Mouse (Mus musculus): ENCODE measurements around the gene Art4.

The Art4 gene

DNA sequence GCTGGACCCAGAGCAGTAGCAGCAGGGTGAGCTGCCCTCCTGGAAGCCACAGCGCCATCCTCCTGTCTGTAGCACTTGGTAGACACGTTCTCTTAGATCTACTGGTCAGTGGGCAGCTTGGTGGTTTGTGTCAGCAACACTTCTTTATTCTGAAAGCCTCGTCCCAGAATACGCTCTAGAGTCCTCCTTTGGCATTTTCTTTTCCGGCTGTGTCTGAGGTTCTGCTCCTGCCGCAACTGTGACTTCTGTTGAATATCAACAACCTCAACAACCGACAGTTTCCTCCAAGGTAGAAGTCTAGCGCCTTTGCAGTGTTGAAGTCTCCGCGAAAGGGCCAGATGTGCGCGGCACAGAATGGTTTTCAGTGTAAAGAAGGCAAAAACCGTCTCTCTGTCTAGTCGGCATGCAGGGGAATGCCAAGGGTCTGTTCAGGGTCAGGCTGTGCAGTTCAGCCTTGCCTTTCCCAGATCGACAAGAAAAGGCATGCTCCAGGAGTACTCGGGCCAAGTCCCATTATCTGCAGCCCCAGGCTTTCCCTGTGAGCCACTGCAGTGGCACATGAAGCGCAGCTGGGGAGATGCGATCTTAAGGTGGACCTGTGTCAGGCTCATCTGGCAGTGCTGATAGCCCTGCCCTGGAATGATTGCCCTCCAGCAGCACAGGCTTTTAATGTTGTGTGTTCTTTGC, at the start of gene Art4:
Gene Art4, minus strand, starts transcription at position 548 of the 687 bp plus-strand sequence.
- DNase-seq: peak; percentile 8 to 47

DNA sequence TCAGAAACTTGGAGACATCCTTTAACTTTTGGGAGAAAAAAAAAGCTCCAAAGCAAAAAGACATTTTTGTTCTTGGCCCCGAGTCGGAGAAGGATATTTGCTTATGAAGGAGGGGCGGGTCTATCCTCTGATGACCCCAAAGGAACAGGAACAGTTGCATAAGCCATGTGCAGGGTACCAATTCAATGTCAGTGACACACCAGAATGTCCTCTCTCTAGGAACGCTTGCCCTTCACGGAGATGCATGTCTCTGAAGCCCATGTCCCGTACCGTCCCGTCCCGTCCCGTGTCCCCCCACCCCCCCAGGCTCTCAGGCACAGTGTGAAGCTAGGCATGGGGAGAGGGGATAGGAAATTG, 49.4 kb upstream of the Art4 start:
- peak; percentile 20 to 60 for DNase-seq

DNA sequence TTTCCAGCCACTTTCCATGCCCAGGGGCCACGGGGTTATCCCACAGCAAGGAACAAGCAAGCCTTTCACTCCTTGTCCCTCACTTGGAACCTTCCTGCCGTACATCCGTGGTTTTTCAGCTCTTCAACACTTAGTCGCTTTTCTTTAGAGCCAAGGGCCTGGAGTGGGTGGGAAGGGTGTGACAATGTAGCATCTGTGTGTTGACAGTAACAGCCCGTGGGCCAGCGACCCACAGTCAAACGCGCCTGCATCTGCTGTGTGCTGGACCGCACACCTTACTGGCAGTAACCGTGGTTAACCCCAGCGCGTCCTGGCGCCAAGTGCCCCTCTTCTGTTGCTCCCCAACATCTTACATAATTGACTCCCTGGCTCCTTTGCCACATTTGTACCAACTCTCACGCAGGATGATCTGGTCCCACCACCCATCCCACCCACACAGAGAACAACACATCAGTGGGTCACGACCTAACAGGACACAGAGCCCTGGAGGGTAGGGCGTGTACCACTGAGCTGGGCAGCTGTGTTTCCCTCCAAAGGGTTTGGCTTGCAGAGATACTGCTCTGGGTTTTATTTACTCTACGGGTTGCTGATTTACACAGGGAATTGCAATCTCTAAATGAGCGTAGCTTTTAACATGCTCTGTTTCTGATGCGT, 48.9 kb upstream of the Art4 start:
- peak in 1 of 2 experiments; percentile 34 for DNase-seq

DNA sequence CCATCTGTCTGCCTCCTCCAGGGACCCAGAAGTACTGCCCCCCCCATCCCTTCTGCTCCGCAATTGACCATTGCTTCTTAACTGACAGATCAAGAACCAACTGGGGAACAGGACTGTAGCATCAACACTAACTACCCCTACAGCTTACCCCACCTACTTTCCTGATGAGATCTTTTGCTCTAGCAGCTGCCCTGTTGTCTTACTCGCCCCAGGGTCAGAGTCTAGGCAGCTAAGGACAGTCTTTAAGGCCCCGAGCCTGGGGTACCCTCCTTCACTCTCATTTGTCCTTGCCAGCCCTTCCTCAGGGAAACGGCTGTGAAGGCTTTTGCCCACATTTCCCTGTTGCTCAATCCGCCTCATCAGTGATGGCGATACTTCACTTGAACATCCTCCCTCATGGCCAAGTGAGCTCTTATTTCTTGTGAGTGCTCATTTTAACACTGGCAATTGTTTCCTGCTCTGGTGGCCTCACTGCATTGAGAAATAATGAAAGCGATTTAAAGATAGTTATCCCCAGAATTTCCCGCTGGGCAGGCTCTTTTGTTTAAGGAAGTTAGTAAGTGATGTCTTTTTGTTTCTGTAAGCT, 46.4 kb upstream of the Art4 start:
- DNase-seq: no peak

DNA sequence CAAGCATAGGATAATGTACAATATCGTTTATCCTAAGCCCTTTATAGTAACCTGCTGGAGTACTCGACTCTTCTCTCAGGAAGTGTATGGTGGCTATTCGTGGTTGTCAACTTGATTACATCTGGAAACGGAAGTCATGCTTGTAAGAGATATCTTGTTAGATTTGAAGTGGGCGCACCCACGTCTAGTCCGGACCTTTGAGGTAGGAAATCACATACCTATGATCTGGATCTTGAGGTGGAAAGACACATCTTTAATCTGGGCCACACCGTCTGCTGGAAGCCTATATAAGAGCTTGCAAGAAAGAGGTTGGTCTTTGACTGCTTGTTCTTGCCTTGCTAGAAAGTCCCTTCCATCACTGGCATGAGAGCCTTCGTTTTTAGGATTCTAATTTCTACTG, 45.0 kb upstream of the Art4 start:
- DNase-seq: no peak

DNA sequence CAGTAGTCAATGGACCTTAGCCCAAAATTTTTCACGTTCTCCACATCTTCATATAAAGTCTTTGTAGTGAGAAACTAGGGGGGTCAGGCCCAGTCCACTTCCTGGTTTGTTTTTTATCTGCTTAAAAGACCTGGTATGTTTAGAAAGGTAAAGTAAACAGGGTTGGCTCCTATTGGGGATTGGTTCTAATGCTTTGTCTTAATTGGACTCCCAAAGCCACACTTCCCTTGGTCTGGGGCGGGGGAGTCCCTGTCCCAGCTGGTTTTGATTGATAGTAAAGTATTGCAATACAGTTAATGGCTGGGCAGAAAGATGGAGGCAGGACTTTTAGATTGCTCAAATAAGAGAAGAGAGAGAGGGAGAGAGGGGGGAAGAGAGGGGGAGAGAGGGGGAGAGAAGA, 43.5 kb upstream of the Art4 start:
- no peak for DNase-seq

DNA sequence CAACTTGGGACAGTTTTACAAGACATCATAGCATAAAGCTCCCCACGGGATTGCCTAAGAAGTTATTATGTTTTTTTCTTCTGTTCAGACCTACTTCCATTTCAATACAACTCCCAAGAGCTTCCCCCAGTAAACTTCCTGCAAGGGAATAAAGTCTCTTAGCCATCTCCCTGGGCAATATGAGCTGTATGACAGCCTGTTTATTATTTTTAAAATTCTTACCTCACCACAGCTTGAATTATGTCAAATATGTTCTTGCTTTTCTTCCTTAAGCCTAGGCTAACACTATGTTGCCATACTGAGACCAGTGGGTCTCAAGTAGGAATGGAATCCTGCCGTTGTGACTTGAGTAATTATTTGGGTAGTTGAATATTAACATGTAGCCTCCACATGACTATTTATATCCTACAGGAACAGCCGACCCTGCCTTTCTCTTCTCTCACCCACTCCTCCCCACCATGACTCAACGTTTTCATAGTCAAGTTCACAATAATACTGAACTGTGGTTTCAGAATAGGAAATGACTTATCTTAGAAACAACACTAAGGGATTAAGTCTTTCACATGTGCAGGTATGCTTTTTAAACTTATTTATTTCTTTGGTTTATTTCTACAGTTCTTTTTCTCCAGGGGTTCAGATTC, 43.0 kb upstream of the Art4 start:
- DNase-seq: no peak

DNA sequence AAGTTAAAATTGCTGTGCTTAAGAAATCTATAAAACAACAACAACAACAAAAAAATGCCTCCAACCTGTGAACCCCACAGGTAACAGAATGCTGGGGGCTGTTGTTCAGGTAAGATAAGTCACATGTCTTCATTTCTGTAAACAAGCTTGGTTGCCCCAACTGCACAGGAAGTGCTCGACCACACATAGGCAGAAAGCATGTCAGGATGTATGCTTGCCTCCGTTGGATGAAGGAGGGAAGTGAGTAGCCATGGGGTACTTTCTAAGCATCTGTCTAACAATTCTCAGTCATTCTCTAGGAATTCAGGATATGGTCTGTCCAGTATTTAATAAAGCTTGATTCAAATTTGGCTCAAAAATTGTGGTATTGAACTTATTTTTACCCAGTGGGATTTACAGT, 41.4 kb upstream of the Art4 start:
- no peak for DNase-seq

DNA sequence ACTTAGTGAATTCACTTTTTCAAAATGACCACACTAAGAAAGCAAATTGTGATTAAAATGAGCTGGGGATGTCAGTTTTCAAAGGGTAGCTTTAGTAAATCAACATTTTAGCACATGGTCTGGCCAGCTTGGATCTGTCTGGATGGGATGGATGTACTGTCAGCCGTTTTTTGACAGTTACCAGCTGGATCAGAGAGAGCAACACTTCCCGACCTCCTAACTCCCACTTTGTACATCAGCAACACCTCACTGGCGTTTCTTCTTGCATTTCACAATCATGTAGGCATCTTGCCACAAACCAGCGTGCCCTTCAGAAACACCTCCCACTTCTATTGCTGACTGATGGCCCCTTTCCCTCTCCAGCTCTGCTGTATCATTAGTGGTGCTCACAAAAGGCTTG, 40.7 kb upstream of the Art4 start:
- peak; percentile 22 to 37 for DNase-seq

DNA sequence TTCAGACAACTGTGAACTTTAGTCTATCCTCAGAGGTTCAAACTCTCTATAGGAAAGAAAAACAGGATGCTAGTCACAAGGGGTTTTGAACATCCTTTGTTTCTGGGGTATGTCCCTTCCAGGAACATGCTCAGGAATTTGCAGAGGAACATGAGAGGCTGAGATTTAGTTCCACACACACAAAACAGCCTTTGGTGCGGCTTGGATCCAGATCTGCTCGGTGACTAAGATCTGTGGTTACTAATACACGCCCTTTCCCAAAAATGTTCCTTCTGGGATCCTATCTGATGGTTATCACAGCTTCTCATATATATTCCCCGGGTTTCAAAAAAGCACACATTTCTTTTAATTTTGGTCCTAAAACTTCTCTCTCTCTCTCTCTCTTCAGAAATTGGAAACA, 40.3 kb upstream of the Art4 start:
- no peak for DNase-seq

DNA sequence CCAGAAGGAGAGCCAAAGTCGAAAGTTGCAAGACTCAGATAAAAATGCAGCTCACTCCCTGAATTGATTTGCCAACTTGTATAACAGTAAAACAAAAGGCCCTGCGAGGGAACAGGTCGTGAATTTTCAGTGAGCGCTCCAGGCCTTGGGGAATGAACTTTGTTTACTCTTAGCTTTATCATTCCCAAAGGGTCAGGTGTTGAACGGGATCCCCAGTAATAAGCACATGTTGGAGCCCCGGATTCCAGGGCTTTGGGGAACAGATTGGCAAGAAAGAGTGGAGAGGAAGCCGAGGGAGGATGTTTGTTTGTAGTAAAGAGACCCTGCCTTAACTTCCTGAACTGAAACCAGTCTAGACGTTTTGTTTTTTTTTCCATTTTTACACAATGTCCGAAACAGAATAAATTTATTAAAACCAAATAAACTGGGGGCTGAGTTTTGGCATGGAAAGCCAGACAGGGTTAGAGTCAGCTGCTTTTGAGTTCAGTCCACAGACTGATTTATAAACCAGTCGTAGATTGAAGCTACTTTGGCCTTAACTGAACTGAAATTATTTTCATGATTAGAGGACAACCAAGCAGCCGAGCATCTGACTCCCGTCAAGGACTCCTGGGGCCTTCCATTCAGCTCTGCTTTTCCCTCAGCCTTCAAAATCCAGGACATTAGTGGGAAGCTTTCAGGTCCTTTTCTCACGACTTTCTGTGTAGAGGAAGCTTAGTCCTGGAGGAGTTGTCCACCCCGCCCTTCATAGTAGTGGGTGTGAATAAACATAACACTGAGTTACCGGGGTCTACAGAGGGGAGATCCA, 37.2 kb upstream of the Art4 start:
- peak; percentile 20 to 50 for DNase-seq

DNA sequence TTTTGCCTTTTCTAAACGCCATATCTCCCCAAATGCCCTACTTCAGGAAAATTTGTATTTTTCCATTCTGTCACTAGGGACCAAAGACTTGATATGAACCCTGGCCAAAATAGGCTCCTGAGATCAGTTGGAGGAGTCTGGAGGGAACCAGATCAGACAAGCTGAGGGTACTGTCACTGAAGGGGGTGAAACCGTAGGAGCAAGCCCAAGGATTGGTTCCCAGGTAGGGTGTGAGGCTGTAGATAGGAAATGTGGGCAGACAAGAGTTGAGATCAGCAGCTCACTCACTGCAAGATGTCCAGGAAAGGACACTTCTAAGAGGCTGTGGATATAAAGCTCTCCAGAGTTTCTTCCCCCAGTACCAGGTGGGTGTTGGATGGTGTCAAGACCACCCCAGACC, 34.5 kb upstream of the Art4 start:
- no peak for DNase-seq

DNA sequence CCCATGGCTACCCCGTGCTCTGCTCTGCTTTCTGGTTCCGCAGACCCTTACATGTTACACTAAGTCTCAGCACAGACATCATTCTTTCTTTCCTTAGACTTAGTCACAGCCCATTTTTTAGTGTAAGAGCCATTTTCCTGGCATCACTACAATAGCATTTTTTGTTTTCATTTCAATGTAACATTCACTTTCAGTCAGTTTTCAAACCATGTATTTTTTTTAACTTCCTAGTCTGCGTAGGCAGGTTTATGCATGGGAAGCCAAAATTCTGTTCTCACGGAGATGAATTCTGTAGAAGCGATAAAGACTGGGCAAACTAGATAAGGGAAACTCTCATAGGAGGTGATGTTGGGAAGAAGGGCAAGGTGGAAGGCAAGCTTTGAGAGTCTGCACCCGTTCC, 32.0 kb upstream of the Art4 start:
- DNase-seq: no peak

DNA sequence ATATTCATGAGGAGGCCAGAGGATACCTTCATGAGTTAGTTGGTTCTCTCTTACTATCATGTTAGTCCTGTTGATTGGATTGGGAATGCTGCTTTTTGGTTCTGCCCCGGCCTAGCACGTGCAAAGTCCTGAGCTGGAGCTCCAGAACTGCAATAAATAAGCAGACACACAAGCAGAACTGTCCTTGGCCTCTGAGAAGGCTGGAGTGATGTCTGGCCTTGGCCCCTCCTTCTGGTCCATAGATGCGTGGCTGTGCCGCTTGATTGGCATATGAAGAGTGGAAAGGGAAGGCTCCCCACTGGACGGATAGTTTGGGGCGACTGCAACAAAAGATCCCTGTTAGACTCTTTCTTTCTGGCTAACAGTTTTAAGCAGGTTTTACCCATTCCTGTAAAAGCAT, 31.5 kb upstream of the Art4 start:
- DNase-seq: no peak

DNA sequence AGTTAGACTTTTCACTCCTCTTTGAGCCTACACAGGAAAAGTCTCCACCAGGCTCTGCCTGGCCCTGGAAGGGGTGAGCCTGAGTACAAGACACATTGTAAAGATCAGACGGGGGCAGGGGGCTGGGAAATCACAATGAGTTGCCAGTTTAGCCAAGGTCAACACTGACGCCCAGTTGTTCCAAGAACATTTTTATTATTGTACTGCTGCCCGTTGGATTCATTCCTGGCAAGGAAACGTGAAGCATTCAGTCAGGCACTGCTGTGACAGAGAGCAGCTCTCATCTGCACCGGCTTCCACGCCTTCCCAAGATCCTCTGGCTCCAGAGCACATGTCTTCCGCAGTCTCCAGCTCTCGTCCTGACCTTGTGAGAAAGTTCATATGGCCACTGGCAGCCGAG, 30.3 kb upstream of the Art4 start:
- DNase-seq: peak; percentile 49 to 86

DNA sequence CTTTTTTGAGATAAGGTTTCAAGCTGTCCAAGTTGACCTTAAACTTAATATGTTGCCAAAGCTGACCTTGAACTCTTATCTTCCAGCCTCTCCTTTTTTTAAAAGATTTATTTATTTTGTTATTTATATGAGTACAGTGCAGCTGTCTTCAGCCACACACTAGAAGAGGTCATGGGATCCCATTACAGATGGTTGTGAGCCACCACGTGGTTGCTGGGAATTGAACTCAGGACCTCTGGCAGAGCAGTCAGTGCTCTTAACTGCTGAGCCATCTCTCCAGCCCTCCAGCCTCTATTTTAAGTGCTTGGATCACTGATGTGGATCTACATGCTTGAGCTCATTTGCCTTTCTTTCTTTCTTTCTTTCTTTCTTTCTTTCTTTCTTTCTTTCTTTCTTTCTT, 27.2 kb upstream of the Art4 start:
- DNase-seq: peak in 1 of 2 experiments; percentile 49

DNA sequence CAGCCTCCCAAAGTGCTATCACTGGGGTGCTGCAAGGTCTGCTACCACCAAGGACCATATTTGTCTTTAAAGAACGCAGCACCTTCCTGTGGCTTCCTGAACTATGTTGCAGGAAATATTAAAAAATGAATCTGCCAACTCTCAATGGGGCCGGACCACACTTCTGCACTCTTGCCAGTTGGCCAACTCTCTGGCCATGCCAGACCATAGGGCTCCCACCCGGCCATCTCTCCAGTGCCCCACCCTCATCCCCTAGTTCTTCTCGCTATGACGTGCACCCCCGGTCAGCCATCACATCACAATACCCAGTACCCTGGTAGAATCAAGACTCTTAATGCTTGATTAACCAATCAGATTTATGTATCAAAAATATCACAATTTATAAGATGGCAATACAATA, 26.4 kb upstream of the Art4 start:
- DNase-seq: no peak

DNA sequence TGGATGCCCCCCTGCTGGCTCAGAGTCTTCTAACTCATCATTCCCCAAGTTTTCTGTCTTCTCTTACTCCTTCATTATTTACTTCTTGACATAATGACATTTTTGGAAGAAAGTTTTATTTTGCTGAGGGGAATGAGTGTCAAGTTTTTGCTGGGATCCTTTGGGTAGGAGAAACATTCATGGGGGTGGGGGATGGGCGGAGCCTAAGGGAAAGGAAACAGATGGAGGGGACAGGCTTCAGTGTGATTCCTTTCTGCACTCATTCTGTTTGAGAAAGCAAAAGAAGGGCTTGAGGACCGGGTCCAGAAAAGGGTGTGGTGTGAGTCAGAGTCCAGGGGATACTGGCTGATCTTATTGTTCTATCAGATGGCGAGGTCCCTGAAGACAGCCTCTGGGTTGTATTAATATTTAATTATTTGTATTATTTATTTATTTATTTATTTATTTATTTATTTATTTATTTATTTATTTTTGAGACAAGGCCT, 25.9 kb upstream of the Art4 start:
- peak in 1 of 2 experiments; percentile 46 for DNase-seq

DNA sequence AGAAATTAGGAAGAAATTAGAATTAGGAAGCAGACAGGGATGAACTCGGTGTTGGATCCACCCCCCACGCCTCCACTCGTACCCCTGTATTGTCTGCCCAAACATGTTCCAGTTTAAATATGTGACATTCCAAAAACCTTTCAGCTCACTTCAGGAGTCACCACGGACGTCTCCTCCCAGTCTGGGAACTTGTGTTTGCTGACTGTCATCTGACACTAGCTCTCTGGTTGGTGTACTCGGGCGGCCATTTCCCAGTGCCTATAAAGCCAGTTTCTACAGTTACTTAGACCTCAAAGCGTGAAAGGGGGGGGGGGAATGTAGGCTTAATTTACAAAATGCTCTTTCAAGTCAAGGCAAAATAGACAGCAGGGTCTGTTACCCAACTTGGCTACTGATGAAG, 24.1 kb upstream of the Art4 start:
- DNase-seq: no peak

DNA sequence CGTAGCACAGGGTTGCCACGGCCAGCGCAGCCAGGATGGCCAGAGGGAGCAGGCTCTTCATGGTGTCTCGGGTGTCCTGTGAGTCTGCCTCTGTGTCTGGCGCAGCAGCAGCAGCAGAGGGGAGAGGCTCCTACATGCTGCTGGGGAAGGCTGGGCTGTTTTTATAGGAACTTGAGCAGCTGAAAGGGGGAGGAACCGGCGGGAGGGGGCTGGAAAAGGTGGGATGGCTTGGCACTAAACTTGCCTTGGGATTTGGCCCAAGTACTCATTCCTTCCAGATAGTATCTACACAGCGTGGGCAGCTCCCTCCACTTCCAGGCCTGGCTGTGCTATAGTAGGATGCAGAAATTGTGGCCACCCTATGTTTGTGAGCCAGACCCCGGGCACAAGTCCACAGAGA, 18.1 kb upstream of the Art4 start, which contains the start of gene Mgp:
Gene Mgp, minus strand, starts transcription at position 154 of the 400 bp plus-strand sequence.
- DNase-seq: peak; percentile 31 to 39

DNA sequence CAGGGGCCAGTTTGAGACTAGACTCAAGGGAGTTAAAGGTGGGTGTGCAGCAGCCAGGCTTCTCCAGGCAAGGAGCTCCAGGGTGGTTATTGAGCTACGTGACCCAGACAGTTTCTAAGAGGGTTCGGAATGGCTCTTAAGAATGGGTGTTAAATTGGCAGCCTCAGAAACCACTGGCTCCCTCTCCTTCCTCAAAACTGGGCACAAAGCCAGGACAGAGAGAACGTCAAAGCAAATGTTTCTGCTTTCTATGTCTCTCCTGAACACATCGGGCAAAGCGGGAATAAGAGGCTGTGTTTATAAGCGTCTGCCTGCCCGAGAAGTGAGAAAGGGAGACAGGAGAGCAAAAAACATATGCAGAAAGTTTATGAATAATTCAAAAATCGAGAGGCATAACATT, 17.1 kb upstream of the Art4 start:
- DNase-seq: peak in 1 of 2 experiments; percentile 43

DNA sequence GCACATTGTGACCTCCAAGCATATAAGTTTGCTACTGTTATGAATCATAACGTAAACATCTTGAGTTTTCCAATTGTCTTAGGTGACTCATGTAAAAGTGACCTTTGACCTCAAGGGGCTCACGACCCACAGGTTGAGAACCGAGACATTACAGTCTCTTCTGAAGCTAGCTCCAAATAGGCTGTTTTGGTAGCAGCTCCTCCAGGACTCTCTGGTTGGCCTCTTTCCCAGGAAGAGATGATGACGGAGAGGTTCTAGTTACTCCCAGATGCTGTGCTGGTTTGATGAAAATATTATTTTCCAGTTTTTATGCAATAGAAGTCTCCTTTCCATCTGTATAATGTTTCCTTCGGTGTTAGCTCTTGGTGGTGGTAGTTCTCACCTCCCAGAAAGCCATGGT, 11.4 kb upstream of the Art4 start:
- DNase-seq: no peak

DNA sequence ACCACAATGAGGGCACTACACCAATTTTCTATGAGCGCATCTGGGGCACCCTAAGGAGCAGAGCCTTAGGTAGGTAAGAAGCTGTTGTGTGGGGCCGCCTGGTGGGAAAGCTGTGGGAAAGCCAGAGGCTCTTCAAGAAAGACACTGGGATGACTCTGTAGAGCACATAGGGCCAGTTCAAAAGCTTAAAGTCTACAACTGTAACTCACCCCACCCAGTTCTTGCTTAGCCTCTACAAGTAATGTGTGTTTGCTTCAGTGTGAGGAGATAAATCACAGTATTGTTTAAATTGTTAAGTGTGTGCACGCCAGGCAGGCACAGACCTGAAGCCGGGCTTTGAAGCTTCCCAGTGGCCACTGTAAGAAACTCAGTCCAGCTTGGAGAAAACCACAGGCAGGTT, 8.6 kb upstream of the Art4 start:
- DNase-seq: peak in 1 of 2 experiments; percentile 7
